Mouse (Mus musculus): Measurements from ENCODE around the gene Dcaf15. TPM values are rescaled to one million over a fixed set of nuclear protein-coding genes. Genes with fewer than 3 reads are reported as not detected.

Dcaf15 gene
- total and polyA plus RNA-seq, 3 experiments, result 5.9 to 18.4 (median 7.6) TPM

GRCm38 (mm10) chr8:84060245-84060644 lies 44.3 kb downstream of the Dcaf15 start:
- 87% methylated on average over 2 of the region's 2 CpGs for WGBS
- no peak overlapping the region for H3K9ac ChIP-seq (ENCODE audit: low read depth, low read length)
- no peaks in the 10 kb centered on the region for H3K79me2 ChIP-seq (replicated peaks; ENCODE audit: control insufficient read depth, insufficient read depth, low read length)
- no peaks in the 10 kb centered on the region for H3K36me3 ChIP-seq (ENCODE audit: control insufficient read depth, insufficient read depth, low read length)
- no peak for DNase-seq
- no peaks in the 10 kb centered on the region for H3K27me3 ChIP-seq (ENCODE audit: control insufficient read depth, insufficient read depth, low read length)
- no peak overlapping the region for H3K27ac ChIP-seq
- no peaks in the 10 kb centered on the region for H3K4me1 ChIP-seq (ENCODE audit: control insufficient read depth, insufficient read depth, low read length)
- TF ChIP-seq POLR2A (IDR thresholded peaks at IDR 0.05; ENCODE audit: insufficient read depth, low read depth, low read length) (no peak), EP300 (IDR thresholded peaks at IDR 0.05; ENCODE audit: insufficient read depth, low read depth, low read length) (no peak), CTCF (IDR thresholded peaks at IDR 0.05) (no peak)
- H3K4me3 ChIP-seq, result no peak overlapping the region
- intact Hi-C loops (cut with DNase I), result no loop called here

GRCm38 (mm10) chr8:84059226-84059625 lies 45.3 kb downstream of the Dcaf15 start:
- Histone ChIP-seq H3K4me3 (no peak overlapping the region), H3K79me2 (replicated peaks; ENCODE audit: control insufficient read depth, insufficient read depth, low read length) (no peaks in the 10 kb centered on the region), H3K4me1 (ENCODE audit: control insufficient read depth, insufficient read depth, low read length) (no peaks in the 10 kb centered on the region), H3K36me3 (ENCODE audit: control insufficient read depth, insufficient read depth, low read length) (no peaks in the 10 kb centered on the region), H3K9ac (ENCODE audit: low read depth, low read length) (no peak overlapping the region), H3K27ac (no peak overlapping the region), H3K27me3 (ENCODE audit: control insufficient read depth, insufficient read depth, low read length) (no peaks in the 10 kb centered on the region)
- intact Hi-C loops (cut with DNase I), result no loop called here
- DNase-seq, result no peak
- 92% methylated on average over 2 of the region's 2 CpGs for WGBS
- no peak for TF ChIP-seq CTCF (IDR thresholded peaks at IDR 0.05)
- no peak for TF ChIP-seq EP300 (IDR thresholded peaks at IDR 0.05; ENCODE audit: insufficient read depth, low read depth, low read length)
- no peak for TF ChIP-seq POLR2A (IDR thresholded peaks at IDR 0.05; ENCODE audit: insufficient read depth, low read depth, low read length)

- H3K9ac ChIP-seq (ENCODE audit: low read depth, low read length), result no peak overlapping the region
- H3K79me2 ChIP-seq (replicated peaks; ENCODE audit: control insufficient read depth, insufficient read depth, low read length), result no peaks in the 10 kb centered on the region
- H3K36me3 ChIP-seq (ENCODE audit: control insufficient read depth, insufficient read depth, low read length), result no peaks in the 10 kb centered on the region
- intact Hi-C loops (cut with DNase I), result no loop called here
- no peaks in the 10 kb centered on the region for H3K27me3 ChIP-seq (ENCODE audit: control insufficient read depth, insufficient read depth, low read length)
- no peak overlapping the region for H3K4me3 ChIP-seq
- 96% methylated on average over 1 of the region's 1 CpGs for WGBS
- no peak for DNase-seq
- TF ChIP-seq CTCF (IDR thresholded peaks at IDR 0.05) (no peak), EP300 (IDR thresholded peaks at IDR 0.05; ENCODE audit: insufficient read depth, low read depth, low read length) (no peak), POLR2A (IDR thresholded peaks at IDR 0.05; ENCODE audit: insufficient read depth, low read depth, low read length) (no peak)
- H3K27ac ChIP-seq, result no peak overlapping the region
- H3K4me1 ChIP-seq (ENCODE audit: control insufficient read depth, insufficient read depth, low read length), result no peaks in the 10 kb centered on the region
These were observed 46.7 kb downstream of the Dcaf15 start for GRCm38 (mm10) chr8:84057827-84058226.

GRCm38 (mm10) chr8:84053229-84053628 lies 51.3 kb downstream of the Dcaf15 start:
- H3K79me2 ChIP-seq (replicated peaks; ENCODE audit: control insufficient read depth, insufficient read depth, low read length), result no peaks in the 10 kb centered on the region
- H3K36me3 ChIP-seq (ENCODE audit: control insufficient read depth, insufficient read depth, low read length), result no peaks in the 10 kb centered on the region
- intact Hi-C loops (cut with DNase I), result no loop called here
- no peak overlapping the region for H3K9ac ChIP-seq (ENCODE audit: low read depth, low read length)
- no peak overlapping the region for H3K27ac ChIP-seq
- DNase-seq, result no peak
- no peak overlapping the region for H3K4me3 ChIP-seq
- H3K4me1 ChIP-seq (ENCODE audit: control insufficient read depth, insufficient read depth, low read length), result no peaks in the 10 kb centered on the region
- 69% methylated on average over 5 of the region's 5 CpGs for WGBS
- H3K27me3 ChIP-seq (ENCODE audit: control insufficient read depth, insufficient read depth, low read length), result no peaks in the 10 kb centered on the region
- TF ChIP-seq EP300 (IDR thresholded peaks at IDR 0.05; ENCODE audit: insufficient read depth, low read depth, low read length) (no peak), POLR2A (IDR thresholded peaks at IDR 0.05; ENCODE audit: insufficient read depth, low read depth, low read length) (no peak), CTCF (IDR thresholded peaks at IDR 0.05) (no peak)

GRCm38 (mm10) chr8:84052746-84053145 lies 51.8 kb downstream of the Dcaf15 start:
- intact Hi-C loops (cut with DNase I), result no loop called here
- H3K36me3 ChIP-seq (ENCODE audit: control insufficient read depth, insufficient read depth, low read length), result no peaks in the 10 kb centered on the region
- H3K27ac ChIP-seq, result no peak overlapping the region
- H3K27me3 ChIP-seq (ENCODE audit: control insufficient read depth, insufficient read depth, low read length), result no peaks in the 10 kb centered on the region
- 26% methylated on average over 3 of the region's 3 CpGs for WGBS
- DNase-seq, result no peak
- H3K4me3 ChIP-seq, result no peak overlapping the region
- TF ChIP-seq POLR2A (IDR thresholded peaks at IDR 0.05; ENCODE audit: insufficient read depth, low read depth, low read length) (no peak), EP300 (IDR thresholded peaks at IDR 0.05; ENCODE audit: insufficient read depth, low read depth, low read length) (no peak), CTCF (IDR thresholded peaks at IDR 0.05) (no peak)
- H3K9ac ChIP-seq (ENCODE audit: low read depth, low read length), result no peak overlapping the region
- H3K4me1 ChIP-seq (ENCODE audit: control insufficient read depth, insufficient read depth, low read length), result no peaks in the 10 kb centered on the region
- H3K79me2 ChIP-seq (replicated peaks; ENCODE audit: control insufficient read depth, insufficient read depth, low read length), result no peaks in the 10 kb centered on the region

- H3K4me3 ChIP-seq, result no peak overlapping the region
- H3K79me2 ChIP-seq (replicated peaks; ENCODE audit: control insufficient read depth, insufficient read depth, low read length), result no peaks in the 10 kb centered on the region
- no peak overlapping the region for H3K9ac ChIP-seq (ENCODE audit: low read depth, low read length)
- H3K27me3 ChIP-seq (ENCODE audit: control insufficient read depth, insufficient read depth, low read length), result no peaks in the 10 kb centered on the region; the same call in 1 of the 2 replicates
- TF ChIP-seq POLR2A (IDR thresholded peaks at IDR 0.05; ENCODE audit: insufficient read depth, low read depth, low read length) (no peak), EP300 (IDR thresholded peaks at IDR 0.05; ENCODE audit: insufficient read depth, low read depth, low read length) (no peak), CTCF (IDR thresholded peaks at IDR 0.05) (no peak)
- no peak overlapping the region for H3K27ac ChIP-seq
- no peak for DNase-seq
- H3K4me1 ChIP-seq (ENCODE audit: control insufficient read depth, insufficient read depth, low read length), result no peaks in the 10 kb centered on the region
- intact Hi-C loops (cut with DNase I), result no loop called here
- H3K36me3 ChIP-seq (ENCODE audit: control insufficient read depth, insufficient read depth, low read length), result no peaks in the 10 kb centered on the region
- 72% methylated on average over 5 of the region's 5 CpGs for WGBS
These were observed 56.4 kb downstream of the Dcaf15 start for GRCm38 (mm10) chr8:84048171-84048570.

Small RNA genes within 50 kb of the gene (microRNA-seq; reads per million reads assigned to microRNA genes)
- 0 reads per million in 2 experiments for gene Mir709

Other genes with a start within 250 kb of the Dcaf15 start
- 10 to 100 TPM; 11.3 to 12.9 TPM for gene Adgrl1, start 204.7 kb downstream of the Dcaf15 start, total RNA-seq (2021)
- 33.8 and 45.8 TPM in 2 replicates for gene Adgrl1, start 204.7 kb downstream of the Dcaf15 start, polyA plus RNA-seq (2012; rRNA removed)
- 1 to 10 TPM; 1.3 to 1.7 TPM for gene Gm10644, start 149.6 kb downstream of the Dcaf15 start, total RNA-seq (2021)
- gene Gm10644, start 149.6 kb downstream of the Dcaf15 start, polyA plus RNA-seq (2012; rRNA removed), result 1.9 and 2.8 TPM in 2 replicates
- gene Asf1b, start 149.3 kb downstream of the Dcaf15 start, total RNA-seq (2021), result 1 to 10 TPM; 1.7 to 1.8 TPM
- 2.2 and 3.7 TPM in 2 replicates for gene Asf1b, start 149.3 kb downstream of the Dcaf15 start, polyA plus RNA-seq (2012; rRNA removed)
- 100 to 1,000 TPM; 306 to 331 TPM for gene Prkaca, start 131.8 kb downstream of the Dcaf15 start, total RNA-seq (2021)
- gene Prkaca, start 131.8 kb downstream of the Dcaf15 start, polyA plus RNA-seq (2012; rRNA removed), result 239 and 333 TPM in 2 replicates
- gene Samd1, start 107.1 kb downstream of the Dcaf15 start, total RNA-seq (2021), result 10 to 100 TPM; 21.6 to 29.9 TPM
- gene Samd1, start 107.1 kb downstream of the Dcaf15 start, polyA plus RNA-seq (2012; rRNA removed), result 29.7 and 32.1 TPM in 2 replicates
- under 1 TPM in 1 of 2 experiments, not detected in 1; 0.26 TPM for gene 1700067K01Rik, start 103.3 kb downstream of the Dcaf15 start, total RNA-seq (2021)
- 0.16 and 0.50 TPM in 2 replicates for gene 1700067K01Rik, start 103.3 kb downstream of the Dcaf15 start, polyA plus RNA-seq (2012; rRNA removed)
- gene 2210011C24Rik, start 92.6 kb downstream of the Dcaf15 start, total RNA-seq (2021), result 1 to 10 TPM; 2.2 to 3.7 TPM
- gene 2210011C24Rik, start 92.6 kb downstream of the Dcaf15 start, polyA plus RNA-seq (2012; rRNA removed), result 0.64 and 1.2 TPM in 2 replicates
- gene Palm3, start 83.3 kb downstream of the Dcaf15 start, total RNA-seq (2021), result under 1 TPM; 0.20 to 0.26 TPM
- 0.21 TPM in 1 of 2 replicates, not detected in the other for gene Palm3, start 83.3 kb downstream of the Dcaf15 start, polyA plus RNA-seq (2012; rRNA removed)
- gene Il27ra, start 62.2 kb downstream of the Dcaf15 start, total RNA-seq (2021), result 1 to 10 TPM; 3.2 to 3.7 TPM
- 4.1 and 4.6 TPM in 2 replicates for gene Il27ra, start 62.2 kb downstream of the Dcaf15 start, polyA plus RNA-seq (2012; rRNA removed)
- gene Rln3, start 59.8 kb downstream of the Dcaf15 start, total RNA-seq (2021), result not detected
- not detected in 2 replicates for gene Rln3, start 59.8 kb downstream of the Dcaf15 start, polyA plus RNA-seq (2012; rRNA removed)
- gene Gm10643, start 39.6 kb downstream of the Dcaf15 start, total RNA-seq (2021), result 1 to 10 TPM; 3.6 to 4.8 TPM
- gene Gm10643, start 39.6 kb downstream of the Dcaf15 start, polyA plus RNA-seq (2012; rRNA removed), result 1.7 and 2.1 TPM in 2 replicates
- gene Rfx1, start 37.9 kb downstream of the Dcaf15 start, total RNA-seq (2021), result 1 to 10 TPM; 8.8 to 9.5 TPM
- 9.5 and 11.0 TPM in 2 replicates for gene Rfx1, start 37.9 kb downstream of the Dcaf15 start, polyA plus RNA-seq (2012; rRNA removed)
- gene Podnl1, start 21.2 kb upstream of the Dcaf15 start, total RNA-seq (2021), result not detected
- 0.20 and 0.23 TPM in 2 replicates for gene Podnl1, start 21.2 kb upstream of the Dcaf15 start, polyA plus RNA-seq (2012; rRNA removed)
- 10 to 100 TPM; 10.6 to 11.9 TPM for gene Cc2d1a, start 43.2 kb upstream of the Dcaf15 start, total RNA-seq (2021)
- 10.2 and 11.2 TPM in 2 replicates for gene Cc2d1a, start 43.2 kb upstream of the Dcaf15 start, polyA plus RNA-seq (2012; rRNA removed)
- gene 4930432K21Rik, start 43.3 kb upstream of the Dcaf15 start, total RNA-seq (2021), result under 1 TPM; 0.26 to 0.30 TPM
- gene 4930432K21Rik, start 43.3 kb upstream of the Dcaf15 start, polyA plus RNA-seq (2012; rRNA removed), result 0.29 and 0.55 TPM in 2 replicates
- gene Nanos3, start 80.4 kb upstream of the Dcaf15 start, total RNA-seq (2021), result 1 to 10 TPM in 1 of 2 experiments, not detected in 1; 1.9 TPM
- 0.61 TPM in 1 of 2 replicates, not detected in the other for gene Nanos3, start 80.4 kb upstream of the Dcaf15 start, polyA plus RNA-seq (2012; rRNA removed)
- gene Zswim4, start 132.3 kb upstream of the Dcaf15 start, total RNA-seq (2021), result 1 to 10 TPM; 6.8 to 8.2 TPM
- 7.6 and 10.4 TPM in 2 replicates for gene Zswim4, start 132.3 kb upstream of the Dcaf15 start, polyA plus RNA-seq (2012; rRNA removed)
- 100 to 1,000 TPM; 206 to 249 TPM for gene D8Ertd738e, start 145.0 kb upstream of the Dcaf15 start, total RNA-seq (2021)
- gene D8Ertd738e, start 145.0 kb upstream of the Dcaf15 start, polyA plus RNA-seq (2012; rRNA removed), result 144 and 158 TPM in 2 replicates
- 10 to 100 TPM; 10.8 to 12.0 TPM for gene Mri1, start 152.6 kb upstream of the Dcaf15 start, total RNA-seq (2021)
- gene Mri1, start 152.6 kb upstream of the Dcaf15 start, polyA plus RNA-seq (2012; rRNA removed), result 13.6 and 20.8 TPM in 2 replicates
- 1 to 10 TPM; 5.0 to 8.1 TPM for gene Ccdc130, start 165.6 kb upstream of the Dcaf15 start, total RNA-seq (2021)
- gene Ccdc130, start 165.6 kb upstream of the Dcaf15 start, polyA plus RNA-seq (2012; rRNA removed), result 19.9 and 20.8 TPM in 2 replicates